Mouse (Mus musculus) lung, postnatal 4 days (tissue): ENCODE data around the gene Itpkc.
"Not testable (repeated sequence)": the region's sequence is repeated elsewhere in the genome, so short reads cannot be mapped to it uniquely, and the experiment has no call there.

ENCODE experiments used
- DNase-seq, 2 experiments: peaks; one replicate each; pipeline ENCODE4 v3.0.0; 2021

Gene Itpkc

GRCm38 (mm10) chr7:27228281-27228821 lies at the start of gene Itpkc:
TSS of gene Itpkc (minus strand) at chr7:27228661.
- DNase-seq: peak; percentile 94 to 95

GRCm38 (mm10) chr7:27277191-27277590 lies 48.7 kb upstream of the Itpkc start:
- no peak for DNase-seq

- DNase-seq: no peak
These were observed 47.6 kb upstream of the Itpkc start for GRCm38 (mm10) chr7:27276021-27276420.

GRCm38 (mm10) chr7:27274916-27275315 lies 46.5 kb upstream of the Itpkc start:
- DNase-seq: no peak

DNA sequence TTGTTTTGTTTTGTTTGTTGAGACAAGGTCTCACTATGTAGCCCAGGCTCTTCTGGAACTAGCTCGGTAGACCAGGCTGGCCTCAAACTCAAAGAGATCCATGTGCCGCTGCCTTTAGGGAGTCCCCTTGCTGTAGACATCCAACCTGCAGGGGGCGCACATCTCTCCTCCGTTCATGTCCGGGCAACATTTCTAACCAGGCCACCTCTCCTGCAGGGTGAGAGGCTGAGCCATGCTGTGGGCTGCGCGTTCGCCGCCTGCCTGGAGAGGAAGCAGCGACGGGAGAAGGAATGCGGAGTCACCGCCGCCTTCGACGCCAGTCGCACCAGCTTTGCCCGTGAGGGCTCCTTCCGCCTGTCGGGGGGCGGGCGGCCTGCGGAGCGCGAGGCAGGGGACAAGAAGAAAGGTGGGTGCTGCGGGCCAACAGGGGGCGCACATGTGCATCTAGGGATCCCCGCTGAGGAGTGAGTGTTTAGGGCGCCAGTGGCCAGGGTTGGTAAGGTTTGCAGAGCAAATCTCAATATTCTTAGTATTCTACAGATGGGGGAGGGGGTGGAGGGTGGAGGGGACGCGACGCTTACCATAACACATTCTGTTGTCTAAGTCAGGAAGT lies 45.4 kb upstream of the Itpkc start:
- DNase-seq: peak; percentile 38 to 46

- no peak for DNase-seq
These were observed 43.0 kb upstream of the Itpkc start for GRCm38 (mm10) chr7:27271423-27271822.

DNA sequence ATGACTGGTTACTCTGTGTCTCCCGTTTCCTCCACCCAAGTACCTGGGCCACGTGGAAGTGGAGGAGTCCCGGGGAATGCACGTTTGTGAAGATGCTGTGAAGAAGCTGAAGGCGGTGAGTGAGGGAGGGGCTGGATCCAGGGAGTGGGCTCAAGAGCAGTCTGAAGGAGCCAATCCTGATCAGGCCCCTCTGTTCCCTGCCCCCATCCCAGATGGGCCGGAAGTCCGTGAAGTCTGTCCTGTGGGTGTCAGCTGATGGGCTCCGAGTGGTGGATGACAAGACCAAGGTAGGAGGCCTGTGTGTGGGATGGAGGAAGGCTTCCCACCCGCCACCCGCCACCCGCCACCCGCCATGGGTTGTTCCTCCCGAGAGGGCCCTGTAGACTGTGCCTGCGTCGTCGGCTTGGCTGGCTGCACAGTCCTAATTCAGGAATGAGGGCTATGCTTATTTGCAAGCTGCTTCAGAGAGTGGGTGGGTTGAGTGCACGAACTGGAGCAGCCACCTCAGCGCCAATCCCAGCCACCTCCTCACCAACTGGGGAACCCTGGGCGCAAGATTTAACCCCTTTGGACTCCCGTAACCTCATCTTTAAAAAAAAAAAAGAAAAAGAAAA lies 38.2 kb upstream of the Itpkc start:
- DNase-seq: peak in 1 of 2 experiments; percentile 54

GRCm38 (mm10) chr7:27264761-27265160 lies 36.3 kb upstream of the Itpkc start:
- no peak for DNase-seq

- no peak for DNase-seq
These were observed 33.4 kb upstream of the Itpkc start for GRCm38 (mm10) chr7:27261888-27262287.

- no peak for DNase-seq
These were observed 32.4 kb upstream of the Itpkc start for GRCm38 (mm10) chr7:27260856-27261255.

GRCm38 (mm10) chr7:27259771-27260170 lies 31.3 kb upstream of the Itpkc start:
- no peak for DNase-seq

DNA sequence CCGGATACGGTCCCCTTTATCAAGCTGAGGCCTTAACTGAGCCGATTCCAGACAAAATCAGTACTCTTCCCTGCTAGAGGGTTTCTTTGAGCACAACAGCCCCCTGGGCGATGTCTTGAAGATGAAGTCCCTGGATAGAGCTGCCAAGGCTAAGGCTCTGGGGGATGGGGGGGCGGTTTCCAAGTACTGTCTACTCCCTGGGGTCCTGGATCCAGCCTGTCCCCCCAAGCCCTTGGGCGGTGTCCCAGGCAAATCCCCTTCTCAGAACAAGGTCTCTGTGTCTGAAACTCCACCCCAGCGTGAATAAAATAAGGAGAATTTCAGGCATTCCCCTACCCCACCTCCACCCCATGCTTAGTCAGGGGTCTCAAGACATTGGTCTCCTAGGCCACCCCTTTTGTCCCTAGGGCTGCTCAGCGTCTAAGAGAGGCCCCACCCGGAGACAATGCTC lies 30.8 kb upstream of the Itpkc start:
- no peak for DNase-seq

- DNase-seq: peak; percentile 94 to 95
These were observed 29.9 kb upstream of the Itpkc start, which contains the start of gene Numbl for GRCm38 (mm10) chr7:27258205-27258899. TSS of gene Numbl (plus strand) at chr7:27258433.

GRCm38 (mm10) chr7:27257852-27258204 lies 29.4 kb upstream of the Itpkc start:
- no peak for DNase-seq

DNA sequence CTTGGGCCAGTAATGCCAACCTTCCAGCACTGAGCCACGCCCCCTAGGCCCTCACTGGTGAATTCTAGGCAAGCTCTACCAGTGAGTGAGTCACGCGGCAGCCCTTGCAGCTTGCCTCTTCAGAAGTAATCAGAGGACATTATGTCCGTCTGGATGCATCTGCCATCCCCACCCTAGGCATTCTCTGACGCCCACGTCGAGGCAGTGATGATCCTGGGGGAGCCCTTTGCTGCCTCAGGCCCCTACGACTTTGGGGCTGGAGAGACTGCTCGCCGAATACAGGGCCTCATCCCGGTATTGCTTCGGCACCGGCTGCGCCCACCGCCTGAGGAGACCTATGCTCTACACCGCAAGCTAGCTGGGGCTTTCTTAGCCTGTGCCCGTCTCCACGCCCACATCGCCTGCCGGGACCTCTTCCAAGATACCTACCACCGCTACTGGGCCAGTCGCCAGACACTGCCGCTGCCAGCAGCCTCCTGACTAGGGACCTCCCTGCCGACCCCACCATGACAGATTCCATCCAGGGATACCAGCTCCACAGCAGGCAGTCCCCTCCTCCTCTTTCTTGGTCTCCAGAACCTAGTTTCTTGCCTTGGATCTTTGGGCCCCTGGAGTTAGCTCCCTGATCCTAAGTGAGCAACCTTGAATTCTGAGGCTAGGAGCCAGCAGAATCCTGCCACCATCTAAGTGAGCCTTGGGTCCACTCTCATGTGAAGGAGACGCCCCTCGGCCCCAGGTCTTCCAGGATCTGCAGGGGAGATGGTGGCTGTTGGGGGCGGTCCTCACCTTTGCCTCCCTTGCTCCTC lies 28.8 kb upstream of the Itpkc start:
- peak; percentile 47 to 64 for DNase-seq

- peak in 1 of 2 experiments; percentile 37 for DNase-seq
These were observed 27.3 kb upstream of the Itpkc start for GRCm38 (mm10) chr7:27255721-27256120.

DNA sequence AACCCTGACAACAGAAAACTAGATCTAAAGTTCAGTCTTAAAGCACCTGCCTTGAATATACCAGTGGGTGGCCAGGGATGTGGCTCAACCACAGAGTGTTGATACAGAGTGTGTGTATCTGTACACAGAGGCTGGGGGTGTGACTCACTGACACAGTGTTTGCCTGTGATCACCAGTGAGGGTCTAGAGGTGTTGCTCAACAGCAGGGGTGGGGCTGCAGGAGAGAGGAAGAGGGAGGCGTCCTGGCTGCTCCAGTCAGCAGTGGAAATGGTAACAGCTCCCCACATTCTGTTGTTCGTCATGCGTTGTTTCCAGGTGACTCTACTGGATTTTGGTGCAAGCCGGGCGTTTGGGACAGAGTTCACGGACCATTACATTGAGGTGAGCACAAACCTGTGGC lies 23.5 kb upstream of the Itpkc start:
- DNase-seq: peak; percentile 33 to 49

- no peak for DNase-seq
These were observed 21.5 kb upstream of the Itpkc start for GRCm38 (mm10) chr7:27249928-27250327.

- DNase-seq: peak in 1 of 2 experiments; percentile 37
These were observed 20.7 kb upstream of the Itpkc start for GRCm38 (mm10) chr7:27249146-27249545.

DNA sequence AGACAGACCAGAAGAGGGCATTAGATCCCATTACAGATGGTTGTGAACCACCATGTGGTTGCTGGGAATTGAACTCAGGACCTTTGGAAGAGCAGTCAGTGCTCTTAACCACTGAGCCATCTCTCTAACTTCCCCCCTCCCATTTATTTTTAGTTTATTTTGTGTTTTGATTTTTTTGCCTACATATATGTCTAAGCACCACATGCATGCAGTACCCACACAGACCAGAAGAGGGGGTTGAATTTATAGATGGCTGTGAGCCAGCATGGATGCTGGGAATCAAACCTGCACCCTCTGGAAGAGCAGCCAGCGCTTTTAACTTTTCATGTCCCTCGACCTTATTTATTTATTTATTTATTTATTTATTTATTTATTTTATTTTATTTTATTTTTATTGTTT lies 15.6 kb upstream of the Itpkc start:
- DNase-seq: not testable (repeated sequence)

DNA sequence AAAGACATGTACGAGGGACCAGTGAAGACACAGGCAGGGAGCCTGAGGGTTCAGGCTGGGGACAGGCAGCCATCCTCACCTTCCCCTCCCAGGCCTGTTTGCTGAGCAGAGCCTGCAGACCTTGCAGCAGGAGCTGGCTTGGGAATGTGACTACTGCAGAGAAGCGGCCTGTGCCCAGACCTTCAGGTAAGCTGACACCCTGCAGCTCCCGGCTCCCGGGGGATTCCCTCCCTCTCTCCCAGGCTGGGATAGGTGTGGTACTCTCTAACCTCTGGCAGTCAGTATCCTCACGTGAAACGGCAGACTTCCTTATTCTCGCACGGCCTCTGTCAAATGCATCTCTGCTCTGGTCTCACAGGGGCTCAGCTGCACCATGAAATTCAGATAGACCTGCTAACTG lies 14.8 kb upstream of the Itpkc start:
- DNase-seq: no peak

- DNase-seq: peak in 1 of 2 experiments; percentile 48
These were observed 10.1 kb upstream of the Itpkc start for GRCm38 (mm10) chr7:27238568-27238967.

DNA sequence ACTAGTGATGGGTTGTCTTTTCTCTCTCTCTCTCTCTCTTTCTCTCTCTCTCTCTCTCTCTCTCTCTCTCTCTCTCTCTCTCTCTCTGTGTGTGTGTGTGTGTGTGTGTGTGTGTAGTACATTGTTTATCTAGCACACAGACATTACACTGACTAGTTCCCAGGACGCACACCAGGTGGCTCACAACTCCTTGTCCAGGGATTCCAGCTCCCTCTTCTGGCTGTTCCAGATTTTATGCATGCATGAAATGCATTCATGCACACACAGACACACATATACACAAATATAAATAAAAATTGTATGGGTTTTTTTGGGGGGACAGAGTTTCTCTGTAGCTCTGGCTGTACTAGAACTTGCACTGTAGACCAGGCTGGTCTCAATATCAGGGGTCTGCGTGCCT lies 9.1 kb upstream of the Itpkc start:
- no peak for DNase-seq
